Mouse (Mus musculus): ENCODE data around the gene Parl. TPM values are rescaled to one million over a fixed set of nuclear protein-coding genes. Genes with fewer than 3 reads are reported as not detected.

Gene Parl
- polyA plus RNA-seq (2012; ENCODE audit: low replicate concordance) = 77.6 and 105 TPM in 2 replicates

DNA sequence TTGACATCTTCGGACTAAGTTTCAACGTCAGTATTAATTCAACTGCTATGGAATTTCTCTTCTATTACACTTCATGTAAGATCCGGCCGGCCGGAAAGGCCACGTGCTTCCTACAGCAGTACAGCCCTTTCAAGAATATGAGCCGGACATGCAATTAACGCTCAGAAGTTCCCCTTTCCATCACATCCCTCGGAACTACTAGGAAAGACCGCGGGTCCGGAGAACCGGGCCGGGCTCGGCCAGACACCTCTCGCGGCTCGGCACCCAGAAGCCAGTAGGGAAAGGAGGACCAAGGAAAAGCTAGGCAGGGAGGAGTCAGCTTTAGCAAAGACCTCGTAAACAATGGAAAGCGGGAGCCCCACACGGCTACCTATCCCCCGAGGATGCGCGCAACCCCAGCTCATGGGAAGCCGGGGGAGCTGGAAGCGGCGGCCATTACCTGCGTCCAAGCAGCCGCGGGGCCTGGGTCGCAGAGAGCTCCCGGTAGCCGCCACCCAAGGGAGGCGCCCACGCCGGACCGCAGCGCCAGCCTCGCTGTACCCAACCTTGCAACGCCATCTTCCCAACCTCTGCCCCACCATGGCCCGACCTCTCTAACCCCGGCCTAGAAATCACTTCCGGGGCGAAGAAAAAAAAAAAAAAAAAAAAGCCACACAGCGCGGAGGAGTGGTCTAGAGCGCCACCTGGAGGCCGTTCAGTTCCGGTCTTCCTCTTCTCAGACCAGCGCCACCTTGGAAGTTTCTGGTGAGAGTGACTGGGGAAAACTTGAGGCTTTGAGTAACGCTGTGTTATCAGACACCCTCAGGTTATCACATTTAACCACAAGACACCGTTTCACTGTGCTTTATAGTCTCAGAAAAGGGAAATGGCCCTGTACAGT is at the start of gene Parl:
Gene Parl (minus strand): TSS at position 618 of the 880 bp plus-strand sequence.

DNA sequence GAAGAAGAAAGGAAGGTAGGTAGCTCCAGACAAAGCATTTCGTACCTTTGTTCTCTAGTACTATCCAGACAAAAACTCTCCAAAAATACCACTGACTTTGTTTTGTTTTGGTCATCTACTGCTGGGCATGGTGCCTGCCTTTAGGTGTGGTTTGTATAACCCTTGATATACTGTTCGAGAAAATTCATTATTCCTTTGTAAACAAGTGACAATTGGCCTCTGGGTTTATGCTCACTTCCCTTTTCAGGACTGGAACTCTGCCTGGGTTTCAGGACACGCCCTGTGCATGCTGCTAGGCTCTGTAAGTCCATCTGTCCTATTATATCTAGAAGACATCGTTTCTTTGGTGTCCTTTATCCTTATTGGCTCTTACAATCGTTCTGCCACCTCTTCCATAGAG is 23.1 kb upstream of the Parl start, which contains the start of gene Cyp2ab1:
Gene Cyp2ab1 (minus strand): TSS at position 119 of the 400 bp plus-strand sequence.

DNA sequence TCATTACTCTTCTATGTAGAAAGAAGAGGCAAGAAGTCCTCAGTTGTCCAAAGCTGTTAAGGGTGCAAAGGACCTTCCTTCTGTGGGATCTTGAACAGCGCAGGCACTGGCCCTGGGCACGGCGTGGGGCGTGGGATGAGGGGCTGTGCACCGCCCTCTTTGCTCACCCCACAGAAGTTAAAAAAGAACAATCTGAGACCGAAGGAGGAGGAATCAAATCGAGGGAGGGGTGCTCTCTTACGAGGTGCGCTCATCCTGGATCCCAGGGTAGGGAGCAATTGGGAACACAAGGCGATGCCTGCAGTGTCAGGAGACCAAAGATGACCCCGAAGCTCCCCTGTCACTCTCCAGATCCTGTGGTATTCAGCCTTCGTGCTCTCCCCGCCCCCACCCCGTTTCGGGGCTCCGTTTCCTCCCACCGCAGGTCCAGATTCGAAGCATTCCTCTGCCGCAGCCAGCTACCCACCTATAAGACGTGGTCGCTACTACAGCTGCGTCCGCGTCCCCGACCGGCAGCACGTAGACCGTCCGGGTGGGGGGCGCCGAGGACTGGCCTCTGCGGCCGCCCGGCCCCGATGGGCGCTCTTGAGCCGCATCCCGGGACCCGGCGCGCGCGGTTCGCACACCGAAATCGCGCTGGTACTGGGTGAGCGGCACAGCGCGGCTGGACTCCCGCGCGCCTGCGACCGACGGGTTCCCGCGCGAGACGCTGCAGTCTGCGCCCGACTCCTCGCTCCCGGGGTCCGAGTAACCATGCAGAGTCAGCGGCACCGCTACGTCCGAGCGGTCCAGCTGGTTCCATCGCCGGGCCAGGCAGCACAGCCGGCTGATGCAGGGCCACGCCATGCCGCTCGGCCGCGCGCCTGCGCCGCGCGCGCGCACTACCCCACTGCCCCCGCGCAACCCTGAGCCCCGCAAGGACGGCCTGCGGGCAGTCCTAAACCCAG is 61.4 kb downstream of the Parl start, which contains the start of gene Map6d1:
Gene Map6d1 (minus strand): TSS at position 891 of the 947 bp plus-strand sequence.

Other genes starting within 250 kb of the Parl start
- gene Klhl24, start 204.8 kb downstream of the Parl start, polyA plus RNA-seq (2012; ENCODE audit: low replicate concordance) = 11.3 and 19.1 TPM in 2 replicates
- gene Yeats2, start 161.3 kb downstream of the Parl start, polyA plus RNA-seq (2012; ENCODE audit: low replicate concordance) = 21.9 and 38.2 TPM in 2 replicates
- gene Map6d1, start 61.0 kb downstream of the Parl start, polyA plus RNA-seq (2012; ENCODE audit: low replicate concordance) = 0.10 TPM in 1 of 2 replicates, not detected in the other
- gene Cyp2ab1, start 23.0 kb upstream of the Parl start, polyA plus RNA-seq (2012; ENCODE audit: low replicate concordance) = 0.23 TPM in 1 of 2 replicates, not detected in the other
- gene Abcc5, start 124.0 kb upstream of the Parl start, polyA plus RNA-seq (2012; ENCODE audit: low replicate concordance) = 7.2 and 7.3 TPM in 2 replicates
- gene Eif2b5, start 196.4 kb upstream of the Parl start, polyA plus RNA-seq (2012; ENCODE audit: low replicate concordance) = 23.3 and 34.1 TPM in 2 replicates
- gene Dvl3, start 214.6 kb upstream of the Parl start, polyA plus RNA-seq (2012; ENCODE audit: low replicate concordance) = 29.3 and 33.6 TPM in 2 replicates
- gene Ap2m1, start 233.1 kb upstream of the Parl start, polyA plus RNA-seq (2012; ENCODE audit: low replicate concordance) = 48.8 and 95.7 TPM in 2 replicates
- 11.8 and 47.6 TPM in 2 replicates for gene Abcf3, start 246.2 kb upstream of the Parl start, polyA plus RNA-seq (2012; ENCODE audit: low replicate concordance)